Mouse (Mus musculus): ENCODE data around the gene Sgsm2.

GRCm38 (mm10) chr11:74869603-74870002 is 27.3 kb downstream of the Sgsm2 start:
- no peak for TF ChIP-seq TAL1 (IDR thresholded peaks at IDR 0.05; ENCODE audit: low read length)
- no peak for TF ChIP-seq GATA1 (IDR thresholded peaks at IDR 0.05; ENCODE audit: low read length)

Data from erythroblast, embryonic 14.5 days (primary cell).